Mouse (Mus musculus): ENCODE results near the gene Tspan17.
A peak's percentile ranks its signal among the peaks of the same experiment; 100 is the strongest.
"Not testable (repeated sequence)": the region's sequence is repeated elsewhere in the genome, so short reads cannot be mapped to it uniquely, and the experiment has no call there.

The Tspan17 gene

GRCm38 (mm10) chr13:54765281-54766191 is 23.6 kb upstream of the Tspan17 start:
- DNase-seq (ENCODE audit: low spot score): peak; percentile 47

GRCm38 (mm10) chr13:54766192-54766768 is 22.9 kb upstream of the Tspan17 start, which contains the start of gene Sncb:
Gene Sncb (minus strand): TSS chr13:54766595.
- peak; percentile 86 for DNase-seq (ENCODE audit: low spot score)

GRCm38 (mm10) chr13:54767012-54767411 is 22.2 kb upstream of the Tspan17 start:
- no peak for DNase-seq (ENCODE audit: low spot score)

GRCm38 (mm10) chr13:54780592-54780991 is 8.6 kb upstream of the Tspan17 start:
- peak; percentile 70 for DNase-seq (ENCODE audit: low spot score)

- no peak for DNase-seq (ENCODE audit: low spot score)
These were observed 8.1 kb upstream of the Tspan17 start for GRCm38 (mm10) chr13:54781086-54781485.

GRCm38 (mm10) chr13:54783235-54783634 is 5.9 kb upstream of the Tspan17 start:
- DNase-seq (ENCODE audit: low spot score): no peak

- no peak for DNase-seq (ENCODE audit: low spot score)
These were observed 5.5 kb upstream of the Tspan17 start, which contains the start of gene Eif4e1b for GRCm38 (mm10) chr13:54783698-54784097. Gene Eif4e1b (plus strand): TSS chr13:54783998.

- not testable (repeated sequence) for DNase-seq (ENCODE audit: low spot score)
These were observed 1.6 kb upstream of the Tspan17 start for GRCm38 (mm10) chr13:54787591-54787990.

GRCm38 (mm10) chr13:54789561-54790397 is 602 bp downstream of the Tspan17 start:
- peak; percentile 57 for DNase-seq (ENCODE audit: low spot score)

- DNase-seq (ENCODE audit: low spot score): no peak
These were observed 3.4 kb downstream of the Tspan17 start for GRCm38 (mm10) chr13:54792259-54793230.

- peak; percentile 55 for DNase-seq (ENCODE audit: low spot score)
These were observed 4.9 kb downstream of the Tspan17 start for GRCm38 (mm10) chr13:54794002-54794577.

- DNase-seq (ENCODE audit: low spot score): no peak
These were observed 5.7 kb downstream of the Tspan17 start for GRCm38 (mm10) chr13:54794843-54795242.

GRCm38 (mm10) chr13:54797356-54797755 is 8.2 kb downstream of the Tspan17 start:
- DNase-seq (ENCODE audit: low spot score): peak; percentile 62

GRCm38 (mm10) chr13:54797861-54798643 is 8.9 kb downstream of the Tspan17 start:
- DNase-seq (ENCODE audit: low spot score): peak; percentile 44

- peak; percentile 64 for DNase-seq (ENCODE audit: low spot score)
These were observed 9.6 kb downstream of the Tspan17 start for GRCm38 (mm10) chr13:54798740-54799139.

- DNase-seq (ENCODE audit: low spot score): peak; percentile 85
These were observed 10.5 kb downstream of the Tspan17 start for GRCm38 (mm10) chr13:54799701-54800100.

GRCm38 (mm10) chr13:54800206-54800605 is 11.0 kb downstream of the Tspan17 start:
- DNase-seq (ENCODE audit: low spot score): no peak

GRCm38 (mm10) chr13:54803010-54803409 is 13.8 kb downstream of the Tspan17 start:
- no peak for DNase-seq (ENCODE audit: low spot score)

GRCm38 (mm10) chr13:54805134-54805838 is 16.1 kb downstream of the Tspan17 start:
- no peak for DNase-seq (ENCODE audit: low spot score)

Measured in layer of hippocampus, adult 11-12 months (tissue).